20 mouse cellular contexts compared by ENCODE assay signal in the genomic region with DNA sequence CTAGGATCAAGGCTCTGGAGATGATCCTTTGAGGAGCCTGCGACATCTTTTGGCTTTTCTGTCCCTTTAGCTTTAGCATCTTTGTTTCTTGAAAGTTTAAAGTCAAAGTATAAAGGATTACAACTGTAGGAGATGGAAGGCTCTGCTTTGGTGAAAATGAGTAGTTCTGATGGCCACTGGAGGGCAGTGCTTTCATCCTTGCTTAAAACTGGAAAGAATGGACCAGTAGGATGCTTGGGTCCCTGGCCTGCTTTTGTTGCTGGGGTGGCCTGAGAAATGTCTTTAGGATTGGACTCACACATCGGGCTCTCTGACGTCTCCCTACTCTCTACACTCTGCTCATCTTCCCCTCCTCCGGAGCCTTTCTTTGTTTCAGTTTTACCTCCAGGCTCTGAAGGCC. TPM values are rescaled to one million over a fixed set of nuclear protein-coding genes. Genes with fewer than 3 reads are reported as not detected.
DNase-seq lines count a peak whose midpoint lies in the region; ATAC-seq and TF ChIP-seq lines count a peak whose summit lies in the region.
"Had no signal": no experiment of that assay in that cellular context is flagged by ENCODE, and none has a peak within 500 bp of the region (broad histone marks: within the 10 kb centered on the region; RNA-seq: fewer than 3 reads in every experiment).

No protein-coding gene starts in this region.

- no peaks in the 10 kb centered on the region for H3K9me3 ChIP-seq in intestine, postnatal 0 days (ENCODE audit: control insufficient read depth)
- no peaks in the 10 kb centered on the region for H3K9me3 ChIP-seq in intestine, embryonic 15.5 days
- no peaks in the 10 kb centered on the region for H3K9me3 ChIP-seq in lung, postnatal 0 days (ENCODE audit: low read length)
- H3K9me3 ChIP-seq: forebrain, embryonic 12.5 days; heart, embryonic 13.5 days; hindbrain, embryonic 10.5 days; limb, embryonic 13.5 days; lung, embryonic 15.5 days; stomach, embryonic 15.5 days had no signal

- H3K9ac ChIP-seq in intestine, postnatal 0 days (ENCODE audit: low read depth, low read length): no peak overlapping the region
- H3K9ac ChIP-seq in intestine, embryonic 15.5 days: no peak overlapping the region
- no peak overlapping the region for H3K9ac ChIP-seq in lung, postnatal 0 days (replicated peaks; ENCODE audit: low read depth)
- H3K9ac ChIP-seq: forebrain, embryonic 12.5 days; heart, embryonic 13.5 days; limb, embryonic 13.5 days; lung, embryonic 15.5 days; stomach, embryonic 15.5 days had no signal

- H3K36me3 ChIP-seq in intestine, postnatal 0 days (ENCODE audit: control insufficient read depth, insufficient read depth): peaks cover 61% of the 10 kb centered on the region
- peaks cover 40% of the 10 kb centered on the region for H3K36me3 ChIP-seq in intestine, embryonic 15.5 days
- H3K36me3 ChIP-seq in lung, postnatal 0 days (ENCODE audit: insufficient read depth, low read length): peaks cover 41% of the 10 kb centered on the region

- ATAC-seq in intestine, postnatal 0 days: no peak
- no peak for ATAC-seq in intestine, embryonic 15.5 days
- ATAC-seq in lung, postnatal 0 days: no peak

- H3K27me3 ChIP-seq in cerebellum, adult 2 months (ENCODE audit: control insufficient read depth, insufficient read depth, low read length): no peaks in the 10 kb centered on the region
- H3K27me3 ChIP-seq in intestine, postnatal 0 days (replicated peaks; ENCODE audit: control insufficient read depth, insufficient read depth, low read length): no peaks in the 10 kb centered on the region
- H3K27me3 ChIP-seq in intestine, embryonic 15.5 days (replicated peaks): no peaks in the 10 kb centered on the region
- no peaks in the 10 kb centered on the region for H3K27me3 ChIP-seq in lung, postnatal 0 days (replicated peaks; ENCODE audit: insufficient read depth, low read length)
- H3K27me3 ChIP-seq: forebrain, embryonic 12.5 days; heart, embryonic 13.5 days; limb, embryonic 13.5 days; lung, embryonic 15.5 days; stomach, embryonic 15.5 days had no signal

- TF ChIP-seq POLR2A in cerebellum, adult 2 months (IDR thresholded peaks at IDR 0.05; ENCODE audit: borderline replicate concordance, insufficient read depth, low read length): no peak

- H3K4me3 ChIP-seq in cerebellum, adult 2 months (replicated peaks; ENCODE audit: insufficient read depth, low read depth, low read length): no peak overlapping the region
- no peak overlapping the region for H3K4me3 ChIP-seq in intestine, postnatal 0 days (ENCODE audit: low read depth, low read length)
- H3K4me3 ChIP-seq in intestine, embryonic 15.5 days (replicated peaks): no peak overlapping the region
- H3K4me3 ChIP-seq in lung, postnatal 0 days (ENCODE audit: low read depth, low read length): no peak overlapping the region
- H3K4me3 ChIP-seq: forebrain, embryonic 12.5 days; heart, embryonic 13.5 days; hindbrain, embryonic 10.5 days; limb, embryonic 13.5 days; lung, embryonic 15.5 days; stomach, embryonic 15.5 days had no signal

- TF ChIP-seq EP300 in lung, postnatal 0 days (IDR thresholded peaks at IDR 0.05): no peak

- 85% methylated on average over 4 of the region's 4 CpGs for WGBS in cerebellum, adult 2 months
- WGBS in intestine, postnatal 0 days: 90% methylated on average over 4 of the region's 4 CpGs
- 93% methylated on average over 4 of the region's 4 CpGs for WGBS in intestine, embryonic 15.5 days
- 93% methylated on average over 4 of the region's 4 CpGs for WGBS in lung, postnatal 0 days

- H3K4me2 ChIP-seq in intestine, postnatal 0 days (replicated peaks; ENCODE audit: low read depth): no peak overlapping the region
- no peak overlapping the region for H3K4me2 ChIP-seq in intestine, embryonic 15.5 days (replicated peaks)
- no peak overlapping the region for H3K4me2 ChIP-seq in lung, postnatal 0 days (replicated peaks; ENCODE audit: low read depth, low read length)
- H3K4me2 ChIP-seq: forebrain, embryonic 12.5 days; heart, embryonic 13.5 days; limb, embryonic 13.5 days; lung, embryonic 15.5 days; stomach, embryonic 15.5 days had no signal

- TF ChIP-seq CTCF in cerebellum, adult 2 months (IDR thresholded peaks at IDR 0.05; ENCODE audit: borderline replicate concordance, insufficient read depth, low read depth, low read length): peak; percentile 3; the same call in 1 of the 2 replicates
- peak; percentile 61 for TF ChIP-seq CTCF in intestine, postnatal 0 days (IDR thresholded peaks at IDR 0.05; ENCODE audit: low read depth)
- peak; percentile 53 for TF ChIP-seq CTCF in lung, postnatal 0 days (IDR thresholded peaks at IDR 0.05)

- no peaks in the 10 kb centered on the region for H3K4me1 ChIP-seq in cerebellum, adult 2 months (ENCODE audit: control insufficient read depth, insufficient read depth, low read length)
- H3K4me1 ChIP-seq in intestine, postnatal 0 days (replicated peaks; ENCODE audit: control insufficient read depth, insufficient read depth, low read length): no peaks in the 10 kb centered on the region
- no peaks in the 10 kb centered on the region for H3K4me1 ChIP-seq in intestine, embryonic 15.5 days (replicated peaks)
- H3K4me1 ChIP-seq in lung, postnatal 0 days (ENCODE audit: insufficient read depth, low read depth, low read length): no peaks in the 10 kb centered on the region
- H3K4me1 ChIP-seq: forebrain, embryonic 12.5 days; heart, embryonic 13.5 days; hindbrain, embryonic 10.5 days; limb, embryonic 13.5 days; lung, embryonic 15.5 days; stomach, embryonic 15.5 days had no signal

- no peak overlapping the region for H3K27ac ChIP-seq in cerebellum, adult 2 months (ENCODE audit: insufficient read depth, low read length)
- no peak overlapping the region for H3K27ac ChIP-seq in intestine, postnatal 0 days (ENCODE audit: low read depth, low read length)
- H3K27ac ChIP-seq in intestine, embryonic 15.5 days: no peak overlapping the region
- no peak overlapping the region for H3K27ac ChIP-seq in lung, postnatal 0 days (ENCODE audit: low read length)
- H3K27ac ChIP-seq: forebrain, embryonic 12.5 days; heart, embryonic 13.5 days; hindbrain, embryonic 10.5 days; limb, embryonic 13.5 days; lung, embryonic 15.5 days; stomach, embryonic 15.5 days had no signal

- no peak for DNase-seq in cerebellum, adult 2 months
- no peak for DNase-seq in cerebellum, adult 18-20 months
- DNase-seq in lung, postnatal 0 days (ENCODE audit: low spot score): no peak
- no peak for DNase-seq in lung, adult 18-20 months
- peak; percentile 43 for DNase-seq in brain, adult 2 months (ENCODE audit: low read depth, low spot score)
- DNase-seq in thymus, postnatal 0 days (ENCODE audit: low spot score): no peak
- DNase-seq: adrenal gland, adult 8-10 months; cerebellum, adult 9-11 months; embryo, embryonic 11 days; kidney, adult 11 months; retina, postnatal 1 day; thymus, postnatal 4 days had no signal

RNA-seq across cellular contexts. Expression of a gene that starts 11.0 kb away (rescaled TPM):
- 2.8 and 4.0 TPM in 2 replicates for polyA plus RNA-seq in cerebellum, adult 2 months (2012; rRNA removed)
- polyA plus RNA-seq in intestine, postnatal 0 days (2015; fragmentation: Nextera tagmentation; extraction: Ambion mirVana): 2.5 and 2.6 TPM in 2 replicates
- polyA plus RNA-seq in intestine, embryonic 15.5 days (2015; fragmentation: Nextera tagmentation; extraction: Ambion mirVana): 3.3 and 5.1 TPM in 2 replicates
- polyA plus RNA-seq in lung, postnatal 0 days (2015; fragmentation: Nextera tagmentation; extraction: Ambion mirVana): 13.0 and 14.9 TPM in 2 replicates
- polyA plus RNA-seq in thymus, postnatal 0 days (2015; fragmentation: Nextera tagmentation; extraction: Ambion mirVana): 1.9 and 2.5 TPM in 2 replicates

RNA-seq across cellular contexts. Expression of a gene that starts 33.4 kb away (rescaled TPM):
- polyA plus RNA-seq in cerebellum, adult 2 months (2012; rRNA removed): 57.8 and 60.3 TPM in 2 replicates
- polyA plus RNA-seq in intestine, postnatal 0 days (2015; fragmentation: Nextera tagmentation; extraction: Ambion mirVana): 1.7 and 1.8 TPM in 2 replicates
- polyA plus RNA-seq in intestine, embryonic 15.5 days (2015; fragmentation: Nextera tagmentation; extraction: Ambion mirVana): 3.2 and 3.5 TPM in 2 replicates
- polyA plus RNA-seq in lung, postnatal 0 days (2015; fragmentation: Nextera tagmentation; extraction: Ambion mirVana): 3.2 and 3.4 TPM in 2 replicates
- polyA plus RNA-seq in thymus, postnatal 0 days (2015; fragmentation: Nextera tagmentation; extraction: Ambion mirVana): 0.42 and 0.79 TPM in 2 replicates

RNA-seq across cellular contexts. Expression of a gene that starts 50.8 kb away (rescaled TPM):
- polyA plus RNA-seq in cerebellum, adult 2 months (2012; rRNA removed): 58.4 TPM in 2 replicates
- 339 and 382 TPM in 2 replicates for polyA plus RNA-seq in intestine, postnatal 0 days (2015; fragmentation: Nextera tagmentation; extraction: Ambion mirVana)
- 156 and 171 TPM in 2 replicates for polyA plus RNA-seq in intestine, embryonic 15.5 days (2015; fragmentation: Nextera tagmentation; extraction: Ambion mirVana)
- polyA plus RNA-seq in lung, postnatal 0 days (2015; fragmentation: Nextera tagmentation; extraction: Ambion mirVana): 215 and 223 TPM in 2 replicates
- polyA plus RNA-seq in thymus, postnatal 0 days (2015; fragmentation: Nextera tagmentation; extraction: Ambion mirVana): 86.4 and 90.6 TPM in 2 replicates

Comparison
In these comparisons a context has a peak if more than half of its experiments do, and no peak if none do; other contexts are left out.
1. CTCF ChIP-seq: peak in every context shown above with its lines; median percentile 61 in intestine, postnatal 0 days; 53 in lung, postnatal 0 days; 3 in cerebellum, adult 2 months.
2. RNA of a gene that starts 33.4 kb away (polyA plus RNA-seq): 57.8 to 60.3 TPM in cerebellum, adult 2 months; 3.2 to 3.4 TPM in lung, postnatal 0 days, 3.2 to 3.5 TPM in intestine, embryonic 15.5 days, 1.7 to 1.8 TPM in intestine, postnatal 0 days and 0.42 to 0.79 TPM in thymus, postnatal 0 days; every median in the first group is over 10 times any median in the second.